Mouse (Mus musculus) C2C12 (cell line): ENCODE results near the gene Mapre3.

Experiments
- CTCF ChIP-seq: IDR thresholded peaks from one replicate; pipeline ENCODE4 v1.5.1; 2011; ENCODE audit not compliant: control insufficient read depth, insufficient read depth, insufficient read length
- USF1 ChIP-seq: IDR thresholded peaks from one replicate; pipeline ENCODE4 v1.6.1; 2011; ENCODE audit warnings: low read depth, mild to moderate bottlenecking, control low read depth, moderate library complexity

DNA sequence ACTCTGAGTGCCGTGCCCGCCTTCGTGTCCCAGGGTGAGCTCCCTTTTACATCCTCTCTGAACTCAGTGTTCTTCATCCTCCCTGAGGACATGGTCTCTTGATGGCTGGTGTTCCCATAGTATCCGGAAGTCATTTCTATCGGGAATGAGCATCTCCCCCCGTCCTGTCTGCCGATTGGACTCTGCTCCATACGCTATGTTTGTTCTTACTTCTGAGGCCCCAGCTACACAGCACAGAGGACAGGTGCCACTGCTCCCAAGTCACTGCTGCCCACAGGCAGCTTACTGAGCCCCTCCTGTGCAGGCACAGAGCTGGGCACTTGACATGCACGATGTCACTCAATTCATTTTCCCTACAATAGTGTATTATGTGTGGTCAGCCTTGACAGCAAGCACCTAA lies 45.4 kb upstream of the Mapre3 start:
- TF ChIP-seq CTCF (no peak), USF1 (no peak)
